Mouse (Mus musculus) E14TG2a.4 (cell line): ENCODE results near the gene Ptp4a2.

ENCODE experiments used
- CTCF ChIP-seq: conservative IDR thresholded peaks from 2 replicates; pipeline ENCODE4 v1.5.1; 2014; ENCODE audit warnings: low read length
- NANOG ChIP-seq: IDR thresholded peaks from 2 replicates; pipeline ENCODE4 v1.6.1; 2014; ENCODE audit warnings: borderline replicate concordance, low read length, mixed read lengths
- POU5F1 ChIP-seq: IDR thresholded peaks from 2 replicates; pipeline ENCODE4 v1.6.1; 2014; ENCODE audit warnings: low read length, borderline replicate concordance

DNA sequence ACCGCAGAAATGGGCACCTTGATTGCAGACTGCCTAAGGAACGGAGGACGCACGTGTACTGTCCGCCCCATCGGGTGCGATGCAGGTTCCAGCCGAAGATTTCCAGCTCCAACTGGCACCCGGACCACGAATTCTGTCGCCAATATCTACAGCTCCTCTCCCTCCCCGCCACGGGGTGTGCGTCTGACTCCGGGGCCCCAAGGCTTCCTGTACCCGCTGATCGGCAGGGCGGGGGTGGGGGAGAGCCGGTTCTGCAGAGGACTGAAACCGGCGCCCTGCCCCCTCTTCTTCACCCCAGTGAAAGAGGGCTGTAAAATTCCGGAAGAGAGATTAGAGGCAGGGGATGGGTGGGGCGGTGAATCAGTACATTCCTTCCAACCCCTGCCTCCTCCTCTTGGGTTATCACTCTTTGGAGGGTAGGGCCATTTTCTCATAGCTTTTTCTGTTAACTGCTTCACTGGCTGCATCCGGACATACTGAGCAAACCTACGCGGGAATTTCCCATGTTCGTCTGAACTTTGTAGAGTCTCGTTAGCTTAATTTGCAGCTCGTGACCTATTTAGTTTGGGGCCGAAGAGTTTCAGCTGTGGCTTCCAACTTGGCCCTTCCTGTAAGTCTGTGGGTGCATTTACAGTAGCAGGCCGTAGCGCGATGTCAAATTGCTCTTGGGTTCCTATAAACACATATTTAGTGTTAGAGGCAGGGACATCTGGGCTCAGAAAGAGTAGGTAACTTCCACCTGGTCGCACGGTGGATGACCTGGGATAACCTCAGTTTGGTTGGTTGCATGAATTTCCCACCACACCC is at the start of gene Ptp4a2:
- TF ChIP-seq CTCF: no peak
- TF ChIP-seq POU5F1: no peak
- peak; percentile 13; the same call in 1 of the 2 replicates for TF ChIP-seq NANOG
